Mouse (Mus musculus): ENCODE data around the gene Esp34. TPM values are rescaled to one million over a fixed set of nuclear protein-coding genes. Genes with fewer than 3 reads are reported as not detected.

Gene Esp34
- polyA plus RNA-seq (2014; fragmentation: Nextera tagmentation; extraction: Ambion mirVana) = not detected in 2 replicates

DNA sequence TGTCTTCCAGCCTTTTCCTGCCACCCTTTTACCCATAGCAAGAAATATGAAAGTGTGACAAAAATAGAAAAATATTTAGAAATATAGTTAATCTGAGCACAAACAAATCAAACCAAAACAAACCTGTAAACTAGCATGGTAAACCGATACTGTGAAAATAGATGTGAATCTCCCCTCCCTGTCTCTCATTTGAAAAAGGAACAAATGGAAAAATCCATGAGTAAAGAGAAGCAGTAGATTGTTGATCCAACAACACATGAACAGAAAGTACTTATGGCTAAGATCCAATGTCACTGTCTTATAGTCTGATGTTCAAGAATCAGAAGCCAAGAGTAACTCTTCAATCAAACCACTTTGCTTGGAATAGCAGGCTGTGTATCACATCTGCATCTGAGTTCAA lies at the start of gene Esp34:
Gene Esp34, plus strand, starts transcription at position 301 of the 400 bp plus-strand sequence.
- DNase-seq (no peak), ATAC-seq (ENCODE audit: insufficient read depth) (no peak)
- H3K4me3 ChIP-seq (ENCODE audit: low read depth, low read length) = no peak within 1 kb of the TSS
- no peaks in the 10 kb centered on the region for H3K27me3 ChIP-seq (ENCODE audit: insufficient read depth, low read length)
- H3K27ac ChIP-seq (ENCODE audit: low read depth) = no peak within 1 kb of the TSS
- H3K36me3 ChIP-seq (ENCODE audit: insufficient read depth) = no peaks in the 10 kb centered on the region
- 97% methylated on average over 1 of the region's 1 CpGs for WGBS
- H3K9me3 ChIP-seq (ENCODE audit: low read depth, low read length) = no peaks in the 10 kb centered on the region
- no peak within 1 kb of the TSS for H3K9ac ChIP-seq
- H3K4me1 ChIP-seq (ENCODE audit: insufficient read depth) = no peaks in the 10 kb centered on the region
- no peak for TF ChIP-seq CTCF (IDR thresholded peaks at IDR 0.05; ENCODE audit: low read depth)
- no peak within 1 kb of the TSS for H3K4me2 ChIP-seq

GRCm38 (mm10) chr17:38562527-38562926 lies 8.5 kb downstream of the Esp34 start:
- no peak for TF ChIP-seq CTCF (IDR thresholded peaks at IDR 0.05; ENCODE audit: low read depth)
- H3K36me3 ChIP-seq (ENCODE audit: insufficient read depth) = no peaks in the 10 kb centered on the region
- no peak overlapping the region for H3K4me2 ChIP-seq
- no peaks in the 10 kb centered on the region for H3K9me3 ChIP-seq (ENCODE audit: low read depth, low read length)
- no peak overlapping the region for H3K9ac ChIP-seq
- no peak for DNase-seq
- H3K27ac ChIP-seq (ENCODE audit: low read depth) = no peak overlapping the region
- no peak overlapping the region for H3K4me3 ChIP-seq (ENCODE audit: low read depth, low read length)
- H3K4me1 ChIP-seq (ENCODE audit: insufficient read depth) = no peaks in the 10 kb centered on the region
- H3K27me3 ChIP-seq (ENCODE audit: insufficient read depth, low read length) = no peaks in the 10 kb centered on the region
- ATAC-seq (ENCODE audit: insufficient read depth) = no peak
- 65% methylated on average over 5 of the region's 5 CpGs for WGBS

Other genes starting within 250 kb of the Esp34 start
- gene Olfr137, start 246.6 kb upstream of the Esp34 start, polyA plus RNA-seq (2014; fragmentation: Nextera tagmentation; extraction: Ambion mirVana) = not detected in 2 replicates
- gene Olfr136, start 224.4 kb upstream of the Esp34 start, polyA plus RNA-seq (2014; fragmentation: Nextera tagmentation; extraction: Ambion mirVana) = not detected in 2 replicates
- not detected in 2 replicates for gene Esp36, start 134.0 kb upstream of the Esp34 start, polyA plus RNA-seq (2014; fragmentation: Nextera tagmentation; extraction: Ambion mirVana)
- not detected in 2 replicates for gene Esp31, start 85.3 kb downstream of the Esp34 start, polyA plus RNA-seq (2014; fragmentation: Nextera tagmentation; extraction: Ambion mirVana)

Measured in lung, embryonic 14.5 days (tissue).